Mouse (Mus musculus): ENCODE measurements around the gene Rhoh. TPM values are rescaled to one million over a fixed set of nuclear protein-coding genes. Genes with fewer than 3 reads are reported as not detected.

Gene Rhoh
- total RNA-seq, 2 experiments from 2014 or later = 22.0 to 22.9 TPM

DNA sequence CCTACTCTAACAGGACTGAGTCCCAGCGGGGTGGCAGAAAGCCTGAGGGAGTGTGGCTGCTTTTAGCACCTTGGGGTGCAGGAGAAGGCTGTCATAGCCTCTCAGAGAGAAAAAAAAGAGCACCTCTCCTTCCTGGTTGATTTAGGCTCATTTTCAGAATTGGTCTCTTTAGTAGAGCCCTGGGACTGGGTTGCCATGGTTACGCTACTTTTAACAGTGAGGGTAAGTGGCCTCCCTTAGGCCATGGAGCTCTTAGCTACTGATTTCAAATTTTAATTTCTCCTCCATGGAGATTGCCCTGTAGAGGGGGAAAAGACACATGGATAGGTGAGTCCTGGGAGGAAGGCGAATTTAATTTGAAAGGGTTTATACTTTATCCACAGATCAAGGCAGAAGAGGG, 57.6 kb downstream of the Rhoh start:
- no peak for ATAC-seq (replicated peaks; ENCODE audit: low FRiP score, low TSS enrichment, poor library complexity, severe bottlenecking)

GRCm38 (mm10) chr5:65919326-65919725, 58.3 kb downstream of the Rhoh start:
- ATAC-seq (replicated peaks; ENCODE audit: low FRiP score, low TSS enrichment, poor library complexity, severe bottlenecking) = peak; percentile 37; the same call in 1 of the 2 replicates

DNA sequence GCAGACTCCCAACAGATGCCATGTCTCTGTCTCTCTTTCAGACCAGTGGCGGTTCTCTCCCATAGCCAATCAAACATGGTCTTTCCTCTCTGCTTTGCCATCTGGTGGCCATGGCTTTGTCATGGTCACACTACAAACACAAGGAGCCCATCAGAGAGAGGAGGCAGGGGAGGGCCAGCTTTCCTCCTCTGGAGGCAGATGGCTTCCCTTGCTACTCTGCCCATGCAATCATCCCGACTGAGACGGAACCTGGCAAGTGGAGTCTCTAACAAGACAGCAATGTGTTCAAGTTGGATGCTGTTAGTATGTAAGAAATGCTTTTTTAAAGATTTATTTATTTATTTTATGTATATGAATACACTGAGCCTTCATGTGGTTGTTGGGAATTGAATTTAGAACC, 58.9 kb downstream of the Rhoh start:
- ATAC-seq (replicated peaks; ENCODE audit: low FRiP score, low TSS enrichment, poor library complexity, severe bottlenecking) = 0 out of 2 replicates have a peak, but pooled peaks have one; percentile 28

DNA sequence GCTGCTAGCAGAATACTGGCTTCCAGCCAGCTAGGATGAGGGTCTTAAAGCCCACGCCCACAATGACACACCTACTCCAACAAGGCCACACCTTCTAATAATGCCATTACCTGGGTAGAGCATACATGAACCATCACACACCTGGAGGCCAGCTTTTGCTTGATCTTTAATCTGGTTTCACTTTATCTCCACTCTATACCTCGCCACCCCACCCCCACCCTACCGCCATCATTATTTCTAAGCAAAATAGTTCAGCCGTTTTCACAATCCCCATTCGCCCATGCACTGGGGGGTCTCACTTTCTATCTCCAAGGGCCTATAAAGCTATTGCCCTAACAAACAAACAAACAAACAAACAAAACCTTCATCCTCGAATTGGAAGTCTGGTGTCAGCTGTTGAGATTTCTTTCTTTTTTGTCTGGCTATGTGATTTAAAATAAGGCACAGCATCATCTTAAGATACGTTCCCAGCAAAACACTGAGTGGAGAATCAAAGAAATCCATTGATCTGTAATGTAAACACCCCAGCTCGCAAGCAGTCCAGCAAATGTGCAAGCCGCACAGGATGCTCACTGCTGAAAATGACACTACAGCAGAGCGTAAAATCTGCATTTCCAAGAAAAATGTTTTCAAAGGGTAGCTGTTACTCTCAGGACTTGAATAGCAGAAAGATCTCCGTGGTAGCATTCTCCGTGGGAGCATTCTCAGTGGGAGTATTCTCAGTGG, 59.9 kb downstream of the Rhoh start:
- ATAC-seq (replicated peaks; ENCODE audit: low FRiP score, low TSS enrichment, poor library complexity, severe bottlenecking) = no peak

- ATAC-seq (replicated peaks; ENCODE audit: low FRiP score, low TSS enrichment, poor library complexity, severe bottlenecking) = peak; percentile 15; the same call in 1 of the 2 replicates
These were observed 60.6 kb downstream of the Rhoh start for GRCm38 (mm10) chr5:65921477-65922138.

- ATAC-seq (replicated peaks; ENCODE audit: low FRiP score, low TSS enrichment, poor library complexity, severe bottlenecking) = no peak
These were observed 65.7 kb downstream of the Rhoh start for GRCm38 (mm10) chr5:65926666-65927065.

DNA sequence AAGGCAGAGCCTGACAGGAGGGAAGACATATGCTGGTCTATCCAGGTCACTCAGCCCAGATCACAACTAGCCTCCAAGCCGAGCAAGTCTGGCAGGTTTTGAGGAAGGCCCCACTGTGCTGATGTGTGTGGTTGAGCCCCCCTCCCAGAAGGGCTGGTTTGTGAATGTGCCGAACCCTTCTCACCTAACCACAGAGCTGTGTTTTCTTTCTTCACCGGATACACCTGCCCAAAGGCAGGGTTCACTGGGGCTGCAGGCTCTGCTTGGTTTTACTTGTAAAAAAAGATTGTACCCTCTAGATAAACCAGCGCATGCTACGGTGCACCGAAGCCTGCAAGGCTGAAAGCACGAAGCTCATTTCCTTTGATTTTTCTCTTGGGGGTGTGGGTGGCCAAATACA, 68.1 kb downstream of the Rhoh start:
- 0 out of 2 replicates have a peak, but pooled peaks have one; percentile 56 for ATAC-seq (replicated peaks; ENCODE audit: low FRiP score, low TSS enrichment, poor library complexity, severe bottlenecking)

DNA sequence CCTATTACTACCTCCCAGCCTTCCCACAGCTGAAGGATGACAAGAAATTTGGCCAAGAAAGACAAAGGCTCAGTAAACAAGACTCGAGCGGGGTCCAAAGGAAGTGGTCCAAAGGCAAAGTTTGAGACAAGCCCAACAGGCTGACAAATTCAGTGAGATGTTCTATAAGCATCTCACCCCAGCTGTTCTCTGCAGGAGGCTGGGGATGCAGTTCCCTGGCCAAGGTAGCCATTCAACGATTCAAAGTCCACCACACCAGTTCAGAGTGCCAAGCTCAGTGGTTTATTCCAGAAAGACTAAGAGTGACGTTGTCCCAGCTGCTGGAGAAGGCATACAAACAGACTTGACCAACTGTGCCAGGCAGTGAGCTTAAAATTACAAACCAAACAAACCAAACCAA, 69.2 kb downstream of the Rhoh start:
- ATAC-seq (replicated peaks; ENCODE audit: low FRiP score, low TSS enrichment, poor library complexity, severe bottlenecking) = no peak

DNA sequence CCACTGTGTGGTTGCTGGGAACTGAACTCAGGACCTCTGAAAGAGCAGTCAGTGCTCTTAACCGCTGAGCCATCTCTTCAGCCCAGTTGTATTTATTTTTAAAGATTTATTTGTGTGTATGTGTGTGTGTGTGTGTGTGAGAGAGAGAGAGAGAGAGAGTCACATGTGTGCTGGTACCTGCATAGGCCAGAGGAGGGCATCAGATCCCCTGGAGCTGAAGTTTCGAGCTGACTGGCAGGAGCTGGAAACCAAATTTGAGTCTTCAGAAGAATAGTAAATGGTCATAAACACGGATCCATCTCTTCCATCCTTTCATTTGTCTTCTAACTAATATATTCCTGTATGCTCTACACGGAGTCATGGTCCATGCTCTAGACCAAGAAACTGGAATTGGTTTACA, 72.2 kb downstream of the Rhoh start:
- no peak for ATAC-seq (replicated peaks; ENCODE audit: low FRiP score, low TSS enrichment, poor library complexity, severe bottlenecking)

GRCm38 (mm10) chr5:65933764-65934163, 72.8 kb downstream of the Rhoh start:
- ATAC-seq (replicated peaks; ENCODE audit: low FRiP score, low TSS enrichment, poor library complexity, severe bottlenecking) = no peak

- no peak for ATAC-seq (replicated peaks; ENCODE audit: low FRiP score, low TSS enrichment, poor library complexity, severe bottlenecking)
These were observed 73.8 kb downstream of the Rhoh start, which contains the start of gene Chrna9 for GRCm38 (mm10) chr5:65934783-65935182. Gene Chrna9 (plus strand): TSS chr5:65934921.

DNA sequence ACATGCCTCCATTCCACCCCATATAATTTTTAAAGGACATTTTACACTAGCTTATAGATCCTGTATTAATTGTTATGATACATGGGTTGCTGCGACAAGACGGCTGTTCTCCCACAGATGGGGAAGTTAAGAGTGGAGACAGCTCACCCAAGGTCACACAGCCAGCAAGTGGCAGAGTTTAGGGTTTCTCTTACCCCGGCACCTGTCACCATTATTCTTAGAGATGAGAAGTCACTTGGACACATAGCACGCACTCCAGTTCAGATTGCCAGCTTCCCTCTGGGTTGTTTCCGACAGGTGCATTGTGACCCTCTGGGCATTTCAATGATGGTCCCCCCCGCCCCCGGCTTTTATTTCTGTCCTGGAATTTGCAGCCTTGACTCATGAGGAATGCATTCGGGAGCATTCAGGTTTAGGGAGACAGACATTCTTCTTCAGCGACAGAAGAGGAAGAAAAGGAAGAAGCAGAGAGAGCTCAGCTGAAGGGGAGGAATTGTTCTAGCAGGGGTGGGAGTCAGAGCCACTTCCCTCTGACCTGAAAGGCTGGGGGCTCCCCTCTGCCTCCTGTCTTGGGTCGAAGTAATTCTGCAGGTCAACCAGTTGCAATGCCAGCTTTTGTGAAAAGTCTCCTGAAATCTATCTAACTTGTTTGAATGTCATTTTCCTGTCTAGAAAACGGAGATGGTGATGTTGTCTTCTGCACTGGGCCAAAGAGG, 76.2 kb downstream of the Rhoh start:
- ATAC-seq (replicated peaks; ENCODE audit: low FRiP score, low TSS enrichment, poor library complexity, severe bottlenecking) = no peak

DNA sequence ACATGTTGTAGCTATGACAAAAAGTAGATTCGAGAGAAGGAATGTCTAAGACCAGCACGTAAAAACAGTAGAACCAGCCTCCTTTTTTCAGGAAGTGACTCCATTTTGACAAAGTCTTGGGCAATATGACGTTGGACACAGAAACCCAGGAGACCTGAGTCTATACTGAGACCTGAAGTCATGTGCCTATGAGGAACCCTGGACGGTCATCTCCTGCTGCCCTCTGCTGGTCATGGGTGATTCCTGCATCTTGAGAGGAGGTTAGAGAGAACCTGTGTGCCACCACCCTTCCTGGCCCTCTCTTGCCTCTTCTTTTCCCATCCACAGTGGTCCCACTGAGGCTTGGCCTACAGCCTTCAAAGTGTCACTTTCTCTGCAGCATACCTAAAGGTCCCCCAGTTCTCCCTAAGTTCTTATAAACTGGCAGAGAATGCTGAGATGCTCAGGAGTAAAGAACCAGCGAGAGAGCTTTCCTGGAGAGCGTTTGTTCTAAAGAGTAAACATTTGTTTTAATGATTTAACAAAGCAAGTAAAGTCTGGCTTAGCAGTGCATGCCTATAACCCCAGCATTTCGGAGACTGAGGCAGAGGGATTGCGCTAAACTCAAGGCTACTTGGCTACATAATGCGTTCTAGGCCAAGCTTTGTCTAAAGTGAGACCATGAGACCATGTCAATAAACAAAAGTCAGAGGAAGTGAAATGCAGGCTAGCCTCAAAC, 77.1 kb downstream of the Rhoh start:
- ATAC-seq (replicated peaks; ENCODE audit: low FRiP score, low TSS enrichment, poor library complexity, severe bottlenecking) = peak; percentile 95

GRCm38 (mm10) chr5:65941145-65941544, 80.1 kb downstream of the Rhoh start:
- no peak for ATAC-seq (replicated peaks; ENCODE audit: low FRiP score, low TSS enrichment, poor library complexity, severe bottlenecking)

Other genes starting within 250 kb of the Rhoh start
- gene Pds5a, start 162.9 kb upstream of the Rhoh start, total RNA-seq (2014; fragmentation: Nextera tagmentation) = 204 and 218 TPM in 2 replicates
- 244 and 279 TPM in 2 replicates for gene Pds5a, start 162.9 kb upstream of the Rhoh start, total RNA-seq (2017)
- 38.8 and 42.9 TPM in 2 replicates for gene N4bp2, start 97.7 kb upstream of the Rhoh start, total RNA-seq (2014; fragmentation: Nextera tagmentation)
- gene N4bp2, start 97.7 kb upstream of the Rhoh start, total RNA-seq (2017) = 21.0 and 22.4 TPM in 2 replicates
- not detected in 2 replicates for gene Chrna9, start 73.7 kb downstream of the Rhoh start, total RNA-seq (2014; fragmentation: Nextera tagmentation)
- gene Chrna9, start 73.7 kb downstream of the Rhoh start, total RNA-seq (2017) = 0.65 TPM in 1 of 2 replicates, not detected in the other
- gene 9130230L23Rik, start 143.1 kb downstream of the Rhoh start, total RNA-seq (2014; fragmentation: Nextera tagmentation) = not detected in 2 replicates
- not detected in 2 replicates for gene 9130230L23Rik, start 143.1 kb downstream of the Rhoh start, total RNA-seq (2017)